Mouse (Mus musculus) forebrain, embryonic 10.5 days (tissue): ENCODE measurements at regions not wholly inside any gene's neighbourhood (a gene's known extent, or its start where the extent isn't known, plus 50 kb on each side); places are given as distances from the start of the nearest gene placed in this dataset.

Source experiments
- DNase-seq: peaks from one replicate; pipeline ENCODE4 v3.0.0-alpha.2; 2017; ENCODE audit warnings: low spot score; ENCODE audit errors: extremely low spot score
- H3K27ac ChIP-seq: fragments of 300-500 bp; sonication (generic); 2 replicates; pipeline ENCODE4 v1.5.1; 2016; ENCODE audit warnings: mild to moderate bottlenecking
- H3K27me3 ChIP-seq: fragments of 300-500 bp; sonication (generic); 2 replicates; pipeline ENCODE4 v1.6.1; 2016; ENCODE audit warnings: mild to moderate bottlenecking; ENCODE audit not compliant: poor library complexity, severe bottlenecking
- H3K36me3 ChIP-seq: fragments of 300-500 bp; sonication (generic); replicated peaks from 2 replicates; pipeline ENCODE4 v1.6.1; 2016; ENCODE audit warnings: mild to moderate bottlenecking, moderate library complexity
- H3K4me1 ChIP-seq: fragments of 300-500 bp; sonication (generic); 2 replicates; pipeline ENCODE4 v1.6.1; 2016
- H3K4me3 ChIP-seq: fragments of 300-500 bp; sonication (generic); 2 replicates; pipeline ENCODE4 v1.5.1; 2016; ENCODE audit warnings: mild to moderate bottlenecking, moderate library complexity
- H3K9me3 ChIP-seq: fragments of 300-500 bp; sonication (generic); 2 replicates; pipeline ENCODE4 v1.6.1; 2016; ENCODE audit warnings: mild to moderate bottlenecking, moderate library complexity
- WGBS: fragments of 180-500 bp; shearing (Covaris S2); methylation state at CpG from one replicate; pipeline ENCODE4 v1.1.7; 2016; 5-methylcytosine and 5-hydroxymethylcytosine counted together

DNA sequence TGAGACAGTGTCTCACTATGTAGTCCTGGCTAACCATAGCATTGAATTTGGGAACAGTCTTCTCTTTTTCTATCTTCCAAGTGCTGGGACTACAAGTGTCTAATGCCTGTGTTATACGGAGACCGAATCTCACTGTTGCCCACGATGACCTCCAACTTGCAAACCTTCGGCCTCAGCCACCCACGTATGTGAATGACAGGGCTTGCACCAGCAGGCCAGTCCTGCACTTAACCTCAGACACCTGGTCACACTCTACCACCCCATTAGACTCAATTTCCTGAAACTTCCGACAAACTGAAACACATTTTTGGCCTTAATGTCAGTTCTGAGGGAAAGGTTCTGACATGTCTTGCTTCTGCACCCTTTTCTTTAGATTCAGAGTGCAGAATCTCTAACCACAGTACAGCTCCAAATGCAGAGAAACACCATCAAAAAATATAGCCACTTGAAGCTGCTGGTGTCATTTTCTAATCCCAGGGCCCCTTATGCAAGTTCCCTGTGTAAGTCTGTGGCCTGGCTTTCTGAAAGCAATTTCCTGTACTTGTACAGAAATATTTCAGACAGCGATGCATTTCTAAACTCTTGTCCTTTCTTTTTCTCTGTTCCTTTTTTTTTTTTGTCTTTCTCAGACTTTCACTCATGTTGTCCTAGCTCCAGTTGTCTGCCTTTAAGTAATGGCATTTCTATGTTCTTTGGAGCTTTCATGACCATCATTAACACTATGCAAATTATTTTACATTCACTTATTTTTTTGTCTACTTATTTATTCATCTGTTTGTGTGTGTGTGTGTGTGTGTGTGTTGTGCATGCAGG lies 97.8 kb downstream of the Tmsb4x start:
- no peaks in the 10 kb centered on the region for H3K9me3 ChIP-seq
- H3K36me3 ChIP-seq = no peaks in the 10 kb centered on the region
- no peak overlapping the region for H3K27ac ChIP-seq
- H3K4me1 ChIP-seq = no peaks in the 10 kb centered on the region
- H3K27me3 ChIP-seq = peaks cover 96% of the 10 kb centered on the region
- no peak for DNase-seq
- no peak overlapping the region for H3K4me3 ChIP-seq
- WGBS = 87% methylated on average over 7 of the region's 7 CpGs

DNA sequence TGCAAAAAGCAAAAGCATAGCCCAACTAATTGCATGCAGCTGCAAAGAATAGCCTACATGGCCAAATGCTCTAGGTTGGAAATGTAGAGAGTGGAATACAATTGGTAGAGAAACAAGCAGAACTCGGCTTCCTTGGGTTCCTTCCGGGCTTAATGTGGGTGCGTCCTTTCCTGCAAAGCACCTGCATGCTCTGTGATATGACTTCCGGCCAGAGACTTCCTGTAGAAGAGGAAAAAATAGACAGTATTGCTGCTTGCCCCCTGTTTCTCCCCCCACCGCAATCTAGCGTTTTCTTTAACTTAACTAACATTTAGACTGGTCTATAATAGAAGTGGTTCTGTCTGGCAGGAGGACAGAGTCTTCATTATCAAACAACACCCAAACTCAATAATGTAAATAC lies 100.8 kb downstream of the Tmsb4x start:
- peaks cover 96% of the 10 kb centered on the region for H3K27me3 ChIP-seq
- no peak overlapping the region for H3K27ac ChIP-seq
- 86% methylated on average over 6 of the region's 6 CpGs for WGBS
- no peaks in the 10 kb centered on the region for H3K9me3 ChIP-seq
- no peak for DNase-seq
- H3K36me3 ChIP-seq = no peaks in the 10 kb centered on the region
- no peak overlapping the region for H3K4me3 ChIP-seq
- peaks cover 23% of the 10 kb centered on the region for H3K4me1 ChIP-seq

DNA sequence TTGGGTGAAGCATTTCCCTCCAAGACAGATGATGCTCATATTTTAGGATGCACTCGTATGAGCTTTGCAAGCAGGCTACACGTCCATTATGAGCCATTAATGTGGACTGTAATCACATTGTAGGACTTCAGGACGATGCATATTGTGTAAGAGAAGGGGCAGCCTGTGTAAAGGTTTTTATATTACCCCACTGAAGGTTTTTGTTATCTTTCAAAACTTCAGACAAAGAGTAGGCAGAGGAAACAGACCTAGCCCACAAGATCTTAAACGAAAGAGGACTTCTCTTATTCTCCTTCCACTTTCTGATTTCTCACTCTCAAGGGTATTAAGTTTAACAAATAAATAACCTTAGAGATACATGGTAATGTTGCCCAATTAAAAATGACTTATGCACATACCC lies 101.6 kb downstream of the Tmsb4x start:
- H3K27ac ChIP-seq = no peak overlapping the region
- H3K9me3 ChIP-seq = no peaks in the 10 kb centered on the region
- 85% methylated on average over 4 of the region's 4 CpGs for WGBS
- no peak overlapping the region for H3K4me3 ChIP-seq
- peaks cover 25% of the 10 kb centered on the region for H3K4me1 ChIP-seq
- H3K36me3 ChIP-seq = no peaks in the 10 kb centered on the region
- no peak for DNase-seq
- H3K27me3 ChIP-seq = peaks cover 98% of the 10 kb centered on the region

DNA sequence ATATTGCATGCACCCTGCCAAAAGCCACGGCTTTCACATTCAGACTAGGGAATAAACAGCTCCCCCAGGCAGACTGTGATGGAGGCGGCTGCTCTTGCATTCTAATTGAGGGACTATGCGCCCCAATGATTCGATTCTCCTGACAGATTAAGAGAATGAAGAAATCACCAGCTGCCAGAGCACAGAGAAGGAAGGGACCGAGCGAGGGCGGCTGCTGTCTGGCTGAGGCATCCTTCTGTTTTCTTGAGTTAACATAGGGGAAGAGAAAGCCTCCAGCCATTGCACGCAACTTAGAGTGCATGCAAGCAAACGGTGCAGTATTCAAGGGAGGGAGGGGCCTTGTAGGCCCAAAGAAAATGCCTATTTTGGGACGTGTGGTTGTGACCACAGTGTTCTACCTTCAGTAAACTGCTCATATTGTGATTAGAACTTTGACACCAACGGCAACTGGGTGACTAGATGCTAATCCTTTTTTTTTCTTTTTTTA lies 103.1 kb downstream of the Tmsb4x start:
- 64% methylated on average over 11 of the region's 11 CpGs for WGBS
- DNase-seq = no peak
- H3K4me1 ChIP-seq = peaks cover 25% of the 10 kb centered on the region
- no peaks in the 10 kb centered on the region for H3K36me3 ChIP-seq
- peaks cover 100% of the 10 kb centered on the region for H3K27me3 ChIP-seq
- no peak overlapping the region for H3K4me3 ChIP-seq
- no peaks in the 10 kb centered on the region for H3K9me3 ChIP-seq
- H3K27ac ChIP-seq = no peak overlapping the region

DNA sequence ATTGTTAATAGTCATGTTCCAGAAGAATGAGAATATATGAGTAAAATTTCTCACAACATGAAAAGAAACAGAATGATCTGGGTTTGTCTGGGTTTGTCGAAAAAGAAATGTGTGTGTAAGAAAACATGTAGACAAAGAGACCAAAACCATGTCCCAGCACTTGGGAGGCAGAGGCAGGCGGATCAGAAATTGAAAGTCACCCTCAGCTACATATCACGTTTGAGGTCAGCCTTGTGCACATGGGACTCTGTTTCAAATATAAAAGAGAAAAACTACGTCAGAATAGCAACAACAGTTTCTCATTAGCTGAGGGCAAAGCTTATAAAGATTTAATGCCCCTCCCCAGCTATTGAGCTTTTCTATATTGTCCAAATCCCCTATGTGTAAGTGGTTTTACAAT lies 103.8 kb downstream of the Tmsb4x start:
- DNase-seq = no peak
- Histone ChIP-seq H3K4me3 (no peak overlapping the region), H3K4me1 (peaks cover 25% of the 10 kb centered on the region), H3K27ac (no peak overlapping the region), H3K36me3 (no peaks in the 10 kb centered on the region), H3K9me3 (no peaks in the 10 kb centered on the region), H3K27me3 (peaks cover 100% of the 10 kb centered on the region)
- WGBS = 63% methylated on average over 4 of the region's 4 CpGs

DNA sequence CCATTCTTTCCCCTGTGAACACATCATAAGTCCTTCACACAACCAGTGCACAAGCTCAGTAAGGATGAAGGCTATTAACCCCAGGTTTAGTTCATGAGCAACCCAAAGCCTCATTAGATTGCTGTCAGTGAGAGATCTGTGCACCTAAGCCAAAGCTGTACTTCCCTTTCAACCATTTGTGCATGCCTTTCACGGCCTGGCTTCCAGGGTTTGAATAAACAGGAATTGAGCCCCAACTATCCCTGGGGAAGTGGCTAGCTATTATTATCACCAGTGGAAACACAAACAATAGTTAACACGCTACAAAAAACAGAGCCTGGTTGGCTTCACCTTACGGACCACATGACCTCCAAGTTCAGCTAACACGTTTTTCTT lies 104.9 kb downstream of the Tmsb4x start:
- Histone ChIP-seq H3K4me1 (peaks cover 25% of the 10 kb centered on the region), H3K9me3 (no peaks in the 10 kb centered on the region), H3K27me3 (peaks cover 100% of the 10 kb centered on the region), H3K27ac (0 out of 2 replicates have a peak overlapping the region, but pooled peaks have one; percentile 44), H3K36me3 (no peaks in the 10 kb centered on the region), H3K4me3 (no peak overlapping the region)
- no peak for DNase-seq
- WGBS = 47% methylated on average over 4 of the region's 4 CpGs

DNA sequence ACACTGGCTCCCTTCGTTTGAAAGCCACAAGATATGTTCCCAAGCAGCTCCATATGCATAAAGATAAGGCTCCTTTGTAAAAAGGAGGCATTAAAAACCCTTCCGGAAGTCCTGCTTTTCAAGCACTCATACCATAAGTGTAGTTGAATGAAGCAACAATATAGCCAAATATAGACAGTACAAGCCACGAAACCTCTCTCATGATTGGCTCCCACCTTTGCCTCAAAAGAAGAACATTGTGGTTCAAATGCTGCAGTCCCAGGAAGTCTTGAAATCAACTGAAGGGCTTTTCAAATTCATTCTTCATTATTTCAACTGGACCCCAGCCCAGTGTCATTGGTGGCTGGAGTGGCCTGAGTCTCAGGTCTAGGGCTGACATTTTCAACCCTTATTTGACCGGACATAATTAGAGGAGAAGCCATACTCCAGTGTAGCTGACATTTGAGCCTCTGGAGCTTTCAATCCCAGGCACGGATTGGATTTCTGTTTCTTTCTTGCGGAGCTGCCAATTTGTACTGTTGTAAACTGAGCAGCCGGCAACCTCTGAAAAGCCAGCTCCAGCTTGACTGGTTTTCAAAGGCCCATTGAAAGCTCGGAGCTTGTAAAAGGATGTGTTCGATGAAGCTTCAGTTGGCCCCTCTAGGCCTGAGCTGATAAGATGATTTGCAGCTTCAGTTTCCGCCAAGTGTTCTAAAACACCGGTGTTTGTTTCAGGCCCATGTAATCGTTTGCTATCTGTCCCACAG lies 105.4 kb downstream of the Tmsb4x start:
- Histone ChIP-seq H3K9me3 (no peaks in the 10 kb centered on the region), H3K27ac (0 out of 2 replicates have a peak overlapping the region, but pooled peaks have one; percentile 44), H3K4me3 (no peak overlapping the region), H3K4me1 (peaks cover 25% of the 10 kb centered on the region), H3K27me3 (peaks cover 100% of the 10 kb centered on the region), H3K36me3 (no peaks in the 10 kb centered on the region)
- WGBS = 35% methylated on average over 12 of the region's 12 CpGs
- no peak for DNase-seq

DNA sequence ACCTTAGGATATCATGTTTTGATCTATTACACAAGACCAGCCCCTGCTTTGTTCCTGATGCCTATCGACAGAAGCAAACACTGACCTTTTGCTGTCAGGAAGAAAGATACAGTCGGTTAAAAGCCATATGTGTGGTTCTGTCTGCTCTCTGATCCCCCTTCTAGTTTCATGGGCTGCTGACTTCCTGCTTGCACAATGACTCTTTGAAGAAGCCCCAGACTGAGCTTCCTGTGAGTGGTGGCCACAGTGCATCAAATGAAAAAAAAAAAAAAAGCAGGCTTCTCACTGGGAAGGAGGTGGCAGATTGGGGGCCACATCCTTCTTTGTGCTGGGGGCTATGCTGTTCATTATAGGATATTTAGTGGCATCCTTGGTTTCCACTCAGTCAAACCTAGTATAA lies 107.2 kb downstream of the Tmsb4x start:
- DNase-seq = no peak
- H3K27me3 ChIP-seq = peaks cover 94% of the 10 kb centered on the region
- no peaks in the 10 kb centered on the region for H3K36me3 ChIP-seq

DNA sequence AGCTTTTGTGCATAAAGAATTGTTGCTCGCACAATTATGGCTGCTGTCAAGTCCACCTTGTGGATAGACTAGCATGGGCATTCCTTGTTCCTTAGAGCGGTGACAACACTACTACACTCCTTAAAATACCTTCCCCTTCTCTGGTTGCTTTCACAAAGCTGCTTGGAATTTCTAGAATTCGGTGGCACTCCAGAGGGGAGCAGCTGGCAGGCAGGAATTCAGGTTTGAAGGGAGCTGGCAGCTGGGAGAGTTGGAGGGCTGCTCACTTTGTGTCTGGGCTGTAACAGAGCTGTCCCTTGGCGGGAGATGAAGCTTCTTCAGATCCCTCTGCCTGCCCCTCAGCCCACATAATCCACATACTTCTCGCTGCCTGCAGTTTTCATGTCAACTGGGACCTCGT lies 109.7 kb downstream of the Tmsb4x start:
- no peak for DNase-seq
- 65% methylated on average over 6 of the region's 6 CpGs for WGBS
- H3K27ac ChIP-seq = no peak overlapping the region
- peaks cover 12% of the 10 kb centered on the region for H3K4me1 ChIP-seq
- no peak overlapping the region for H3K4me3 ChIP-seq
- peaks cover 92% of the 10 kb centered on the region for H3K27me3 ChIP-seq
- no peaks in the 10 kb centered on the region for H3K36me3 ChIP-seq
- H3K9me3 ChIP-seq = no peaks in the 10 kb centered on the region

More for the DNA sequence above, 107.2 kb downstream of the Tmsb4x start:
- Histone ChIP-seq H3K9me3 (no peaks in the 10 kb centered on the region), H3K4me1 (peaks cover 25% of the 10 kb centered on the region), H3K4me3 (no peak overlapping the region), H3K27ac (no peak overlapping the region)
- 64% methylated on average over 2 of the region's 2 CpGs for WGBS

DNA sequence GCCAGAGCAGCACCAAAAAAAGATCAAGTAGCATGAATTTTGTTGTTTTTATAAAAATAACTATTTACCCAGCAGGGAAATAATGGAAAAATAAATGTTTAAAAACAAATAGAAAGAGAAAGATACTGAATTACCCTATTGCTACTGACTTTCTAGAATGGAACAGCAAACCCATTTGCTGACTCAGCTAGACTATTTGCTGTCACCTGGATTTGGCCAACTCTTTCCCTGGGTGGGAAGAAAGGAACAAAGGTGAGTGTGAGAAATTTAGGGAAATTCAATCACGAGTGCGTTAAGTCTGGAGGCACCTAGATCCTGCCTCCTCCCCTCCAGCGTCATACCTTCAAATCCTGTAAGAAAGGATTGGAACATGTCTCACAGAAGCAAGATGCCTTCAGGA lies 110.2 kb downstream of the Tmsb4x start:
- Histone ChIP-seq H3K27ac (no peak overlapping the region), H3K4me3 (no peak overlapping the region), H3K9me3 (no peaks in the 10 kb centered on the region), H3K36me3 (no peaks in the 10 kb centered on the region), H3K27me3 (peaks cover 92% of the 10 kb centered on the region), H3K4me1 (peaks cover 7% of the 10 kb centered on the region)
- 71% methylated on average over 3 of the region's 3 CpGs for WGBS
- no peak for DNase-seq

DNA sequence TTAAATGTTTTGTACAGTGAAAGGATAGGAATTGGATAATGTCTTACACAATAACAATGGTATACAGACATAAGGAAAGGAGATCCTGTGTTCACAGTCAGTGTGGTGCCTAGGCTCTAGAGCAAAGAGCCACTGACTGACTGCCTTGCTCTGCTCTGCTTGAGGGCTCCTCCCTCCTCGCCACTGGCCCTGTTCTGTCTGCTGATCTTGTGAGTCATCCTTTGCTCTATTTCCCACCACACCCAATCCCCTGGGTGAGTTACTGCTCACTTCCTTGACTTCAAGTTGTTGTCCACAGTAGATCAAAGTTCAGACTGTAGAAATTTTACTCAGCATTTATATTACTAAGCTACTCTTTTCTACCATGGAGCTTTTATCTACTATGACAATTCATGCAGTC lies 117.3 kb downstream of the Tmsb4x start:
- Histone ChIP-seq H3K36me3 (no peaks in the 10 kb centered on the region), H3K9me3 (no peaks in the 10 kb centered on the region), H3K27me3 (peaks cover 90% of the 10 kb centered on the region), H3K27ac (no peak overlapping the region), H3K4me1 (no peaks in the 10 kb centered on the region), H3K4me3 (no peak overlapping the region)
- 77% methylated on average over 1 of the region's 1 CpGs for WGBS
- no peak for DNase-seq

DNA sequence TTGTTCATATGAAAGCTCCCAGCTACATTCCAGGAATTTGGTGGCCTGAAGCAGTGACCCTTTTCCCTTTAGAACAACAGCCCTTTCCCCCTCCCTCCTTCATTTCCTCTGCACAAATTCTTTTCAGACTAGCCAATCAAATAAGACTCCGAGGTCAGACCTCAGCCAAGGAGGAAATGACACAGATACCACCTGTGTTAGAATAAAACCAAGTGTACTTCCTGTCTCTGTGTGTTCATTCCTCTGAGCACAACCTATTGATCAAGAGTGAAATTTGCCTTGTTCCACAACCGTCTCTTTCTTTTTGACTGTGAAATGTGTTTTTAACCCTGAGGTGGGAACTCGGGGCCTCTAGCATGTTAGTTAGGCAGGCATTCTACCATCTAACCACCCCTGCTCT lies 120.2 kb downstream of the Tmsb4x start:
- no peak overlapping the region for H3K27ac ChIP-seq
- no peaks in the 10 kb centered on the region for H3K4me1 ChIP-seq
- H3K9me3 ChIP-seq = no peaks in the 10 kb centered on the region
- no peak for DNase-seq
- 64% methylated on average over 3 of the region's 3 CpGs for WGBS
- H3K36me3 ChIP-seq = no peaks in the 10 kb centered on the region
- H3K27me3 ChIP-seq = peaks cover 86% of the 10 kb centered on the region
- H3K4me3 ChIP-seq = no peak overlapping the region

DNA sequence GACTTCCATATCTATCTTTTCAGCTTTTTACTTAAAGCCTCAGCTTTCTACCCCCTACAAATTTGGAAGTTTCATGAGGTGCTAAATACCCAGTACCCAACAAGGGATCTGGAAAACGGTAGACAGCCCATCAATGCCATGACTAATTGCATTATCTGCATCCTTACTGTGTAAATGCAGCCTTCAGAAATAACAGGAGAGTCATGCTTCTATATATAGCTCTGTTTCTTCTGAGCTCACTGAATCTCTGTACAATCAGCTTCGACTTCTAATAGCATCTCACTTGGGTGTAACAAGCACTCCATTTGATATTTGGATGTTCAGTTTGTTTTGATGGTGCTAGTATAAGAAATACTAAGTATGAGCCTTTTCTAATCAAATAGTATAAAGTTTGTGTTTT lies 120.7 kb downstream of the Tmsb4x start:
- no peaks in the 10 kb centered on the region for H3K36me3 ChIP-seq
- H3K27me3 ChIP-seq = peaks cover 85% of the 10 kb centered on the region
- DNase-seq = no peak
- WGBS = 66% methylated on average over 2 of the region's 2 CpGs
- H3K27ac ChIP-seq = no peak overlapping the region
- H3K4me3 ChIP-seq = no peak overlapping the region
- no peaks in the 10 kb centered on the region for H3K9me3 ChIP-seq
- no peaks in the 10 kb centered on the region for H3K4me1 ChIP-seq
